Comparison of ENCODE assay signal across 11 mouse cellular contexts in genomic region chr16:88701072-88701864, GRCm38 (mm10). TPM values are rescaled to one million over a fixed set of nuclear protein-coding genes. Genes with fewer than 3 reads are reported as not detected.
DNase-seq lines count a peak whose midpoint lies in the region; ATAC-seq and TF ChIP-seq lines count a peak whose summit lies in the region.
"Had no signal": no experiment of that assay in that cellular context is flagged by ENCODE, and none has a peak within 500 bp of the region (broad histone marks: within the 10 kb centered on the region; RNA-seq: fewer than 3 reads in every experiment).

No protein-coding gene starts in this region.

- 43% methylated on average over 4 of the region's 4 CpGs for WGBS in lung, postnatal 0 days

- no peaks in the 10 kb centered on the region for H3K36me3 ChIP-seq in lung, postnatal 0 days (ENCODE audit: insufficient read depth, low read length)
- H3K36me3 ChIP-seq: liver, embryonic 13.5 days; midbrain, embryonic 15.5 days had no signal

- no peak for TF ChIP-seq EP300 in lung, postnatal 0 days (IDR thresholded peaks at IDR 0.05)

- DNase-seq in lung, postnatal 36 days = peak; percentile 23
- DNase-seq in lung, postnatal 0 days (ENCODE audit: low spot score) = no peak
- DNase-seq in fat pad, adult 2 months (ENCODE audit: extremely low read depth, low read depth, low spot score) = peak; percentile 76
- DNase-seq in kidney, postnatal 25 days = no peak
- DNase-seq in adipocyte (ENCODE audit: low spot score) = no peak
- DNase-seq: kidney, postnatal 14 days; liver, embryonic 13.5 days had no signal

- no peaks in the 10 kb centered on the region for H3K4me1 ChIP-seq in lung, postnatal 0 days (ENCODE audit: insufficient read depth, low read depth, low read length)
- H3K4me1 ChIP-seq: liver, embryonic 13.5 days; midbrain, embryonic 15.5 days had no signal

- no peak overlapping the region for H3K27ac ChIP-seq in lung, postnatal 0 days (ENCODE audit: low read length)
- H3K27ac ChIP-seq: liver, embryonic 13.5 days; midbrain, embryonic 15.5 days had no signal

- H3K9me3 ChIP-seq in lung, postnatal 0 days (ENCODE audit: low read length) = no peaks in the 10 kb centered on the region; the same call in 1 of the 2 replicates
- H3K9me3 ChIP-seq: liver, embryonic 13.5 days; midbrain, embryonic 15.5 days had no signal

- H3K9ac ChIP-seq in lung, postnatal 0 days (replicated peaks; ENCODE audit: low read depth) = no peak overlapping the region
- H3K9ac ChIP-seq: liver, embryonic 13.5 days; midbrain, embryonic 15.5 days had no signal

- no peaks in the 10 kb centered on the region for H3K27me3 ChIP-seq in lung, postnatal 0 days (replicated peaks; ENCODE audit: insufficient read depth, low read length)
- H3K27me3 ChIP-seq: liver, embryonic 13.5 days; midbrain, embryonic 15.5 days had no signal

- TF ChIP-seq CTCF in lung, postnatal 0 days (IDR thresholded peaks at IDR 0.05) = no peak

- H3K4me2 ChIP-seq in lung, postnatal 0 days (replicated peaks; ENCODE audit: low read depth, low read length) = no peak overlapping the region
- H3K4me2 ChIP-seq: liver, embryonic 13.5 days; midbrain, embryonic 15.5 days had no signal

- no peak for ATAC-seq in lung, postnatal 0 days
- ATAC-seq in neutrophil, adult 5-6 weeks (ENCODE audit: extremely low read depth, insufficient number of reproducible peaks, low FRiP score, poor library complexity, severe bottlenecking) = peak; percentile 74
- ATAC-seq in megakaryocyte-erythroid progenitor cell, adult 5-6 weeks (replicated peaks; ENCODE audit: low FRiP score, low TSS enrichment, poor library complexity, severe bottlenecking) = no peak
- ATAC-seq: midbrain, embryonic 15.5 days had no signal

- no peak overlapping the region for H3K4me3 ChIP-seq in lung, postnatal 0 days (ENCODE audit: low read depth, low read length)
- H3K4me3 ChIP-seq: liver, embryonic 13.5 days; midbrain, embryonic 15.5 days had no signal

RNA-seq across cellular contexts. Expression of gene 2310061N02Rik, which starts 6.5 kb away (rescaled TPM):
- polyA plus RNA-seq in lung, postnatal 0 days (2015; fragmentation: Nextera tagmentation; extraction: Ambion mirVana) = not detected in 2 replicates
- total RNA-seq in neutrophil, adult 5-6 weeks (2017) = not detected in 2 replicates
- total RNA-seq in megakaryocyte-erythroid progenitor cell, adult 5-6 weeks (2014; fragmentation: Nextera tagmentation) = not detected in 2 replicates
- total RNA-seq in megakaryocyte-erythroid progenitor cell, adult 5-6 weeks (2017) = not detected in 2 replicates
- total RNA-seq: heart, postnatal 10 days had no signal
- polyA plus RNA-seq: liver, embryonic 13.5 days; midbrain, embryonic 15.5 days had no signal

RNA-seq across cellular contexts. Expression of gene Krtap13-1, which starts 27.4 kb away (rescaled TPM):
- not detected in 2 replicates for polyA plus RNA-seq in lung, postnatal 0 days (2015; fragmentation: Nextera tagmentation; extraction: Ambion mirVana)
- total RNA-seq in neutrophil, adult 5-6 weeks (2017) = not detected in 2 replicates
- not detected in 2 replicates for total RNA-seq in megakaryocyte-erythroid progenitor cell, adult 5-6 weeks (2014; fragmentation: Nextera tagmentation)
- total RNA-seq in megakaryocyte-erythroid progenitor cell, adult 5-6 weeks (2017) = not detected in 2 replicates
- total RNA-seq: heart, postnatal 10 days had no signal
- polyA plus RNA-seq: liver, embryonic 13.5 days; midbrain, embryonic 15.5 days had no signal

RNA-seq across cellular contexts. Expression of gene Krtap27-1, which starts 29.8 kb away (rescaled TPM):
- polyA plus RNA-seq in lung, postnatal 0 days (2015; fragmentation: Nextera tagmentation; extraction: Ambion mirVana) = not detected in 2 replicates
- not detected in 2 replicates for total RNA-seq in neutrophil, adult 5-6 weeks (2017)
- not detected in 2 replicates for total RNA-seq in megakaryocyte-erythroid progenitor cell, adult 5-6 weeks (2014; fragmentation: Nextera tagmentation)
- not detected in 2 replicates for total RNA-seq in megakaryocyte-erythroid progenitor cell, adult 5-6 weeks (2017)
- total RNA-seq: heart, postnatal 10 days had no signal
- polyA plus RNA-seq: liver, embryonic 13.5 days; midbrain, embryonic 15.5 days had no signal

RNA-seq across cellular contexts. Expression of gene Krtap13, which starts 50.2 kb away (rescaled TPM):
- not detected in 2 replicates for polyA plus RNA-seq in lung, postnatal 0 days (2015; fragmentation: Nextera tagmentation; extraction: Ambion mirVana)
- total RNA-seq in neutrophil, adult 5-6 weeks (2017) = not detected in 2 replicates
- not detected in 2 replicates for total RNA-seq in megakaryocyte-erythroid progenitor cell, adult 5-6 weeks (2014; fragmentation: Nextera tagmentation)
- not detected in 2 replicates for total RNA-seq in megakaryocyte-erythroid progenitor cell, adult 5-6 weeks (2017)
- total RNA-seq: heart, postnatal 10 days had no signal
- polyA plus RNA-seq: liver, embryonic 13.5 days; midbrain, embryonic 15.5 days had no signal

RNA-seq across cellular contexts. Expression of gene Krtap26-1, which starts 53.7 kb away (rescaled TPM):
- polyA plus RNA-seq in lung, postnatal 0 days (2015; fragmentation: Nextera tagmentation; extraction: Ambion mirVana) = not detected in 2 replicates
- total RNA-seq in neutrophil, adult 5-6 weeks (2017) = not detected in 2 replicates
- not detected in 2 replicates for total RNA-seq in megakaryocyte-erythroid progenitor cell, adult 5-6 weeks (2014; fragmentation: Nextera tagmentation)
- total RNA-seq in megakaryocyte-erythroid progenitor cell, adult 5-6 weeks (2017) = not detected in 2 replicates
- total RNA-seq: heart, postnatal 10 days had no signal
- polyA plus RNA-seq: liver, embryonic 13.5 days; midbrain, embryonic 15.5 days had no signal

Comparison
In these comparisons a context has a peak if more than half of its experiments do, and no peak if none do; other contexts are left out.
1. DNase-seq: peak in lung, postnatal 36 days (single experiment) and fat pad, adult 2 months (single experiment); none in lung, postnatal 0 days (single experiment), kidney, postnatal 25 days (0 of 2) and adipocyte (single experiment).